Mouse (Mus musculus) right cerebral cortex, postnatal 4 days (tissue): ENCODE measurements around the gene Zfp36.
"Not testable (repeated sequence)": the region's sequence is repeated elsewhere in the genome, so short reads cannot be mapped to it uniquely, and the experiment has no call there.

Experiments used
- DNase-seq: peaks from one replicate; pipeline ENCODE4 v3.0.0-alpha.2; 2022

Zfp36 gene

DNA sequence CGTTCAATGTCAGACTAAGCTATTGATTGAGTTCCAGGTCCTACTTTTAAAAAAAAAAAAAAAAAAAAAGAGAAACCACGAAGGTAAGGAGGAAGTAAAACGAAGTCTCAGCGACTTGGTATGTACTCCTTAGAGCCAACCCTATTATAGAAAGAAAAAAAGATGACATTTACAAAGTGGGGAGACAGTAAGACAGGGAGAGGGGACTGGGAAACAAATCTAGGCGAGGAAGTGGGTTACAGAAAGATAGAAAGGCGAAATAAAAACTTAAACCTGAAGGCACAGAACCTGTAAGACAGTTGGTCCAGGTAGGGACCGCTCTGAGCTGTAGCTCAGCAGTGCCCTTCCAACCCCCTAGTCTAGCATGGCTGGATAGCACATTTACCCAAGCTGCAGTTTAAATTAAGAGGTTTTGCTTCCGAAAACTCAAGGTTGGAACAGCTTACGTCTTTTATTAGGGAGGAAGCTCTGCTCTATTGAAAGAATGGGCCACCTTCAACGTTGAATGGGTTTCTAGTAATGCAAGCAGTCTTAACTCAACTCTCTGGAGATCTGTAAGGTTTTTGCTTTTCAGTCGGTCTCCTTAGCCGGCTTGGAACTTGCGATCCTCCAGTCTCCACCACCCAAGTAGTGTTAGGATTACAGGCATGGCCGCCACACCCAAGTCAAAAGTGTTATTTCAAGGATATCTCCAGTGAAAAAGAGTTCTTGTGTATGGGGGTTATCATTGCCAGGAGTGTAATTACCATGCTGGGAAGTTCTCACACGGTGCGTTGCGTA is at the start of gene Zfp36:
Zfp36 (minus strand) TSS at position 17 of the 780 bp plus-strand sequence.
- DNase-seq: no peak

DNA sequence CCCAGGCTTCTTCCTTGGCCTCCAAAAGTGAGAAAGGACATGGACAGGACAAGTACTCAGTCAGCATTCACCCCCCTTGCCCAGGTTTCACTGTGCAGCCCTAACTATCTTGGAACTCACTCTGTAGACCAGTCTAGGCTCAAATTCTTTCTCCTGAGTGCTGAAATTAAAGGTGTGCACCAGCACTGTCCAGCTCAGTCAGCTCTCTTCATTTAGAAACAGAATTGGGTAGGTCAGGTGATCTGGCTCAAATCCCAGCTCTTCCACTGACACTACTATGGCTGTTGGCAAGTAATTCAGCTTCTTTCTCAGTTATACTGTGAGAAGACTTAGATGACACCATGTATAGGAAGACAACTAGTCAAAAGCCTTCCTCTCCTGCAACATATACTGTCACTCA is 47.7 kb upstream of the Zfp36 start:
- no peak for DNase-seq

DNA sequence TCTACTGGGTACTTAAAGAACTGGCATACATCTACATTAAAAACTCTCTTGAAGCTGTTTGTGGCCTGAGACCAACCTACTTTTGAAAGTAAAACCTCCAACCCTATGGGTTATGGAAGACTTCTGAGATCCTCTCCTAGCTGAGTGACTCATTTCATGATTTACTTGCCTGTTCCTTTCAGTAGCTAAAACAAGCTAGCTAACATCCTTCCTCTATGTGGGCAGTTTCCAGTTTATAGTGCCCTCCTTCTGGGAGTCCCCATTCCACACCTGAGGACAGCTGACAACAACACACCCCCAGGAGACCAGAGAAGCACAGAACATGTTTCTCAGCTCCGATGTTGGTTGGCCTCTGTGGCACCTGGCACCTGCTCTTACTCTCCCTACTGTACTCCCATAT is 43.0 kb upstream of the Zfp36 start:
- DNase-seq: no peak

DNA sequence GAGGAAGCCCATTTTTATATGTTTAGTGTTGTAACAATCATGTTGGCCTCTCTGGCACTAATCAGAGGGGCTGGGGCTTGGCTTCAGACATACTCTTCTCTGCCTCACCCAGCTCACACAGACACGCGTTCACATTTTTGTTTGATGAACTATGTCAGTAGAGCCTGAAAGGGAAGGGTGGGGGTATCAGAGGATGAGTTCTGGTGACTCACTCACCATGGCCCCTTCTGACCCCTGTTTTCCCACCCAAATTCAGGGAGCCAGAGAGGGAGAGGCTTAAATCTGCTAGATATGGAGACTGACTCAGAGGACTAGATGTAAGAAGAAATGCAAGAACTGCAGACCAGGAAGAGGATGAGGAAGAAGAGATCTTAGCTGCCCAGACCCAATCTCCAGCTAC is 39.4 kb upstream of the Zfp36 start:
- no peak for DNase-seq

DNA sequence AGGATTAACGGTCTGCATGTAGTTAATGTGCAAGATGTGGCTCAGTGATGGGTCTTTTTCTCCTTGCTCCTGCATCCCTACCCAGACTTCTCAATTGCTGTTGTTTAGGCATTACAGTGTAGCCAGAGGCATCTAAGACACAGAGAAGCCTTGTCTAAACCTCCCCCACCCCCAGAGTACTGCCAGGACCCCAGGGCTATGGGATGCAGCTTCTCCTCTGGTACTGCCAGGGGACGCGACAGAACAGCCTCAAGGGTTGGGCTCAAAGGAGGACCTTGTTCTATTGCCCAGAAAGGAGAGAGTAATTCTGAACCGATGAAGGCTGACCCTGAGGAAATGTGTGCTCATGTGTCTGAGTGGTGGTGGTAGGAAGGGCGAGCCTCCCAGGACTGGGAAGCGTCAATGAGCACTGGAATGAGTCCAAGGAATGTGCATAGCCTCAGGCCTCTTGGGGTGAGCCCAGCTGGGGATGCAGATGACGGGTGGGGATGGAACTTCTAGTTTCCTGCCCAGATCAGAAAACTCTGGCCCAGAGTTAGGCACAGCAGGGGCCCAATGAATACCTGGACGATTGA is 38.1 kb upstream of the Zfp36 start:
- no peak for DNase-seq

DNA sequence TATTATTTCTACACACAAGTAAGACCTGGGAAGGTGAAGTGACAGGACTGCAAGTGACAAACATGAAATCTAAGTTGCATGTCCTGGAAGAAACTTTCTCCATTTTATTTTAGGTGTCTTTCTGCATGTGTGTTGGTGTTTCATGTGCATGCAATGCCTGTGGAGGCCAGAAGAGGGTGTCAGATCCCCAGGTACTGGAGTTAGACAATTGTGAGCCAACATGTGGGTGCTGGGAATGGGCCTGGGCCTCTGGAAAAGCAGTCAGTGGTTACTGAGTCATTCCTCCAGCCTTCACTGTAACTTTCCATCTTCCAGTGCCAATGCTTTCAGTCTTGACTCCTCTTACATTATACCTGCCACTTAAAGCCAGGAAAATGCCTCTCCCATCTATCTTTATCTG is 37.3 kb upstream of the Zfp36 start:
- no peak for DNase-seq

- no peak for DNase-seq
Observed at GRCm38 (mm10) chr7:28412826-28413225, 32.8 kb upstream of the Zfp36 start.

- no peak for DNase-seq
Observed at GRCm38 (mm10) chr7:28410841-28411475, 30.9 kb upstream of the Zfp36 start.

- DNase-seq: no peak
Observed at GRCm38 (mm10) chr7:28401942-28402341, 21.9 kb upstream of the Zfp36 start.

DNA sequence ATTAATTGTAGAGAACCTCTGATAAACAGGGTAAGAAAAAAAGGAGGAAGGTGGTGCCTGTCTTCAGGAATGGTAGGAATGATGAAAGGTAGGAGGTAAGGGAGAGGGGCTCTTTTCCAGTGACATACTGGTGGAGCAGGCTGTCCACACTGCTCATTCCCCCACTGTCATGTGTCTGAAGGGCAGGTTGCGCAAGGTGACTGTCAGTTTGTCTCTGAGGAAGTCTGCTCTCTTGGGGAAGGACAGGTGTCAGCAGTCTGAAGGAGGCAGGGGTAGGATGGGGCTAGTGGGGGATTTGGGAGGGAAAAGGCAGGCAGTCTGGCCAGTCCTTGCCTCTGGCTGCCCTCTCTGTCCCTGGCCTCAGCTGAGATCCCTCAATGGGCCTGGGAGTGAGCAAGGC is 21.0 kb upstream of the Zfp36 start:
- no peak for DNase-seq

DNA sequence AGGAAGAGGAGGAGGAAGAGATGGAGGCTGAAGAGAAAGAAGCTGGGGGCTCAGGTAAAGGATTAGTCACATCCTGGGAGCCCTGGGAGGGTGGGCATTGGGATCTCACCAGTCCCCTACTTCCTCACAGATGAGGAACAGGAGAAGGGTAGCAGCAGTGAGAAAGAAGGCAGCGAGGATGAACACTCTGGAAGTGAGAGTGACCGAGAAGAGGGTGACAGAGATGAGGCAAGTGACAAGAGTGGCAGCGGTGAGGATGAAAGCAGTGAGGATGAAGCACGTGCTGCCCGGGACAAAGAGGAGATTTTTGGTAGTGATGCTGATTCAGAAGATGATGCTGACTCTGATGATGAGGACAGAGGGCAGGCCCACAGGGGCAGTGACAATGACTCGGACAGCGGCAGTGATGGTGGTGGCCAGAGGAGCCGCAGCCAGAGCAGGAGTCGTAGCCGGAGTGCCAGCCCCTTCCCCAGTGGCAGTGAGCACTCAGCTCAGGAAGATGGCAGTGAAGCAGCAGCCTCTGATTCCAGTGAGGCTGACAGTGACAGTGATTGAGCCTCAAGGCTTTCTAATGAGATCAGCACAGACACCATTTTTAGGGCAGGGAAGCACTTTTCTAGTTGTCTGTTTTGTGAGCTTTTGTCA is 18.8 kb upstream of the Zfp36 start:
- DNase-seq: no peak

DNA sequence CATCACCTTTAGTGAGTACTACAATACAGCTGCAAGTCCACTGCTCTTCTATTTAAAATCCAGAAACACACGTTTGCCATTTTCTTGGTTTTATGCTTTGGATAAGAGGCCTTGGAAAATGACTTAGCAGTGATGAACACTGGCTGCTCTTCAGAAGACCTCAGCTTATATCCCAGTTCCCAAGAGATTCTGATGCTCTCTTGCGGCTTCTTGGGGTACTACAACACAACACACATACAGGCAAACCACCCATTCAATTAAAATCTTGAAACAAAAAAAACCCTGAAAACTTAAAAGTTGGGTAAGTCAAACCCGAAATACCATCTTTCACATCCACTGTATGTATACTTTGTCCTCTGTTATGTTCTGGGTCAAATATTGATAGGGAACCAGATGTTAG is 17.9 kb upstream of the Zfp36 start:
- no peak for DNase-seq

DNA sequence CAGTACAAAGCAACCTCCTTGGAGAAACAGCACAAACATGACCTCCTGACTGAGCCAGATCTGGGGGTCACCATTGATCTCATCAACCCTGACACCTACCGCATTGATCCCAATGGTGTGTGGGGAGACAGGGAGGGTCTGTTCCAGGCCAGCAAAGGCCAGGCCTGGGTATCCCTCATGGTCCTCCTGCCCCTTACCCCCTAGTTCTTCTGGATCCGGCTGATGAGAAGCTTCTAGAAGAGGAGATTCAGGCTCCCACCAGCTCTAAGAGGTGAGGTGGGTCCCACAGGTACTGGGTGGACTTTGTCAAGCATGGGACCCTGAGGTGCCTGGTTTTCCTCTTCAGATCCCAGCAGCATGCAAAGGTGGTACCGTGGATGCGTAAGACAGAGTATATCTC is 15.4 kb upstream of the Zfp36 start:
- no peak for DNase-seq

- no peak for DNase-seq
Observed at GRCm38 (mm10) chr7:28393272-28393951, 13.4 kb upstream of the Zfp36 start.

DNA sequence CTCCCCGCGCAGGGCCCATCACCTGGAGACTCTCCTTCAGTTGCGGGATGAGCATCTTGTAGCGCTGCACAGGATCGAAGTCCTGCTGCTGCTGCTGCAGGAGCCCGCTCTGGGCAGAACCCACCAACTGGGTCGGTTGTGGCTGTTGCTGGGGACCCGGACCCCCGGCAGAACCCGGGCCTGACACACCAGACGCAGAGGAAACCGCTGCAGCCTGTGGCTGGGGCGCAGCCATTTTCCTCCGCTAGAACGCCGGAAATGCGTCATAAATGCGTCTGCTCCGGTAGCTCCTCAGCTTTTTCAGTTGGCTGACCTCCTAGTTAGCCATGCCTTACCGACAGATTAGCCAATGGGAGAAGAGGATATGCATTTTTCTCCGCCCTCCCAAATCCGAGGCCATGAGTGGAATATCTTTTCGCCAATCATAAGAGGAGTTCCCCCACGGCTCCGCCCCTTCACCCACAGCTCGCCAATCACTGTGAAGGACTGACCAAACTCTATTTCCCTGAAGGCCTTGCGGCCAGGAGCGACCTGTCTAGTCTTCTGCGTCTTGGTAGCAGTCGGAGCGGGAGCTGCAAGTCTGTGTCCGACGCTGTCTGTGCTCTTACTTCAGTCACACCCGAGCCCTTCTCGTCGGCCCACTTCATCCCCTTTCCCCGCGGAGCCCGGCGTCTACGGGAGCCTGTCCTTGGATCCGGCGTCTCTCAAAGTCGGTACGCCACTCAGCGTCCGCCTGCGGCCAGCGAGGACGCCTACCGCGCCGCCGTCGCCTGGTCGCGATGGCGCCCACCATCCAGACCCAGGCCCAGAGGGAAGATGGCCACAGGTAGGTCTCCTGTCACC is 12.6 kb upstream of the Zfp36 start, which contains the start of the genes Med29 and Paf1:
Med29 (minus strand) TSS at position 280 of the 843 bp plus-strand sequence.
Paf1 (plus strand) TSS at position 523 of the 843 bp plus-strand sequence.
- DNase-seq: peak; percentile 87

GRCm38 (mm10) chr7:28390331-28390730 is 10.3 kb upstream of the Zfp36 start:
- DNase-seq: no peak

GRCm38 (mm10) chr7:28387384-28387783 is 7.3 kb upstream of the Zfp36 start:
- DNase-seq: not testable (repeated sequence)

DNA sequence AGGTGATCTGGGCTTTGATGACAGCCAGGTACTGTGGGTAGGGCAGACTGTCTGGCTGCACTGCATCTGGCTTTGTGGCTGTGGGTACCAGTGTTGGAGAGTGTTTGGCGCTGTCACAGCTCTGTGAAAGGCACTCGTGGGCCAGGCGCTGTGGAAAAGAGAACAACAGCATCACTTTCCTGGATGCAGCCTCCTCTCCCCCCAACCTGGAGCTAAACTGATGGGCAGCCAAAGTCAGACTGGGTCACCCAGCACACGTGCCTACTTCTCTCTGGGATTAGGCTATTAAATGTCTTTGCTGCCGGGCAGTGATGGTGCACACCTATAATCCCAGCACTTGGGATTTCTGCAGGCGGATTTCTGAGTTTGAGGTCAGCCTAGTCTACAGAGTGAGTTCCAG is 6.8 kb upstream of the Zfp36 start:
- not testable (repeated sequence) for DNase-seq

DNA sequence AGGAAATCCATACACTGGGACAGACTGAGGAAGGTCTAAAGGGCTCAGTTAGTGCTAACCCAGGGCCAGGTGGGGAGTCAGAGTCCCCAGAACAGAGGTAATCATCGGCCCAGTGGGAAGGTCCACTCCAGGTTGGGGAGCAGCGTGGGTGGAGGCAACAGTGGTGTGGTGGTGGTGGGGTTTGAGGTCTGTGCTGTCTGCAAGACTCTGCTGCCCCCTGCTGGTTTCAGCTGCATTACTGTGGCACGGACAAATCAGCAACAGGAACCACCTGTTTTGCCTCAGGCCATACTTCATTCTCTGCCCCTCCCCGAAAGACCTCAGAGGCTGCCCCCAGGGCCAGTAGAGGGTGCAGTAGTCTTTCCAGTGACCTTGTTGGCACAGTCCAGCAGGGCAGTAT is 6.4 kb upstream of the Zfp36 start:
- DNase-seq: peak; percentile 93

DNA sequence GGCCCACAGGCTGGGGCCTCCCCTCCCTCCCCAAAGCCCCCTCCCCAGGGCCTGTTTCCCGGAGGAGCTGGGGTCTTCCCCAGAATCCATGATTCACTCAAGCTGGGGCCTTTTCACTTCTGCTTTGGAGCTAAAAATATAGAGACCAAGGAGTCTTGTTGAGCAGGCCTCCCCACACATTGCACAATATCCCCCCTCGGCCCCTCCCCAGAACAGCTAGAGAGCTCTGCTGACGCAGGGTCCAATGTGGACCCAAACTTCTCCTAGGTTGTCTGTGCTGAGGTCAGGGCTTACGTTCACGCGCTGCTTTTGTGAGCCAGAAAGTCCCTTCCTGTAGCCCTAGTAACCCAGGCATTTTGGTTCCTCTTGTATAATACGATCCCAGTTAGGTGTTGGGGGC is 6.0 kb upstream of the Zfp36 start:
- no peak for DNase-seq

DNA sequence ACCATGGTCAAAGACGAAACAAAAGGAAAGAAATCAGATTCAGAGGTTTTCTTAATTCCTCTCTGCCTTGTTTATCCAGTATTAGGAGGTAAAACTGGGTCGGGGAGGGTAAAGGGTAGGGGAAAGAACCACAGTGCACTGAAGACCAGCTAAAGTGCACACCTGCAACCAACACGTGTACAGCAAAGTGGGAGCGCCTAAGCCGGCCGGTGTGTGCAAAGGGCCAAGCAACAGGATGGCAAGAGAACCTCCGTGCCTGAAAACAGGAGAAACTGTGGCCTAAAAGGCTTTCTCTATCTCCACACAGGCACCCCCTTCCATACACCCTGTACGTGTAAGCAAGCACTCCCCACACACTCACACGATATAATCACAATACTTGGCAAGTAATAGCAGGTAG is 5.1 kb upstream of the Zfp36 start:
- no peak for DNase-seq

GRCm38 (mm10) chr7:28384162-28384561 is 4.1 kb upstream of the Zfp36 start:
- DNase-seq: no peak
